Comparison of ENCODE assay signal across 8 mouse cellular contexts in the genomic region with DNA sequence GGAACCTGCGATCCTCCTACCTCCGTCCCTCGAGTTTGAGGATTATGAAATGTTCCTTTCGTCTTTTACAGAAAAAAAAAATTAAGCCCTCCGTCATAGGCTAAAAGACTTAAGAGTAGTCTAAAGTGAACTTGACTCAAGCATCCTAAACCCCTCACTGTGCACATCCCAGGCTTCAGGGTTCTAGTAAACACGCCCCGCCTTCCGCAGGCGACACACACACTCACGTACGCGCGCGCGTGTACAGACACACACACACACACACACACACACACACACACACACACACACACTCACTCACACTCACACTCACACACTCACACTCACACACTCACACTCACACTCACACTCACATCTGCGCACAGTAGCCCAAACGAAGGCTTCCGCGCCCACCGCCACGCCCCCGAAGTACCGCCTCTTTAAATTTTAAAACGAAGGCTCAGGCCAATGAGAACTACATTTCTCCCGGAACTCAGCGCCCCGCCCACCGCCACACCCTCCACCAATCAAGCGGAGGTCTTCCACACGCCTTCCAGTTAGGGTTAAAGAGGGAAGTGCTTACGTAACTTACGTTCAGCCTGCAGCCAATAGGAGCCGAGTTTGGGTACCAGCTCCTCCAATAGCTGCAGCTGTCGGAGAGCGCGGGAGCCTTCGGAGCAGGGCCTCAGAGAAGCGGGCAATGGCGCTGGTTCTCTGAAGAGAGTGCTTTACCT. TPM values are rescaled to one million over a fixed set of nuclear protein-coding genes. Genes with fewer than 3 reads are reported as not detected.
DNase-seq lines count a peak whose midpoint lies in the region; ATAC-seq and TF ChIP-seq lines count a peak whose summit lies in the region.

A gene (plus strand): TSS at position 619 of the 713 bp plus-strand sequence.

- H3K9me3 ChIP-seq in embryonic facial prominence, embryonic 13.5 days, result no peaks in the 10 kb centered on the region
- no peaks in the 10 kb centered on the region for H3K9me3 ChIP-seq in limb, embryonic 12.5 days
- H3K9me3 ChIP-seq in midbrain, embryonic 15.5 days, result no peaks in the 10 kb centered on the region

- ATAC-seq in embryonic facial prominence, embryonic 13.5 days (ENCODE audit: insufficient number of reproducible peaks, insufficient read depth, low FRiP score, low TSS enrichment, low read depth), result peak; percentile 98
- peak; percentile 99 for ATAC-seq in limb, embryonic 12.5 days (ENCODE audit: insufficient number of reproducible peaks, insufficient read depth, low FRiP score, low TSS enrichment, low read depth)
- ATAC-seq in midbrain, embryonic 15.5 days (replicated peaks), result peak; percentile 100

- WGBS in embryonic facial prominence, embryonic 13.5 days, result under 1% methylated on average over 39 of the region's 39 CpGs
- WGBS in kidney, adult 2 months, result under 1% methylated on average over 39 of the region's 39 CpGs
- WGBS in limb, embryonic 12.5 days, result under 1% methylated on average over 39 of the region's 39 CpGs
- WGBS in midbrain, embryonic 15.5 days, result under 1% methylated on average over 39 of the region's 39 CpGs
- 2% methylated on average over 39 of the region's 39 CpGs for WGBS in spleen, adult 2 months

- no peaks in the 10 kb centered on the region for H3K36me3 ChIP-seq in embryonic facial prominence, embryonic 13.5 days
- H3K36me3 ChIP-seq in kidney, adult 2 months (ENCODE audit: control insufficient read depth, insufficient read depth, low read length), result no peaks in the 10 kb centered on the region
- H3K36me3 ChIP-seq in limb, embryonic 12.5 days, result peaks cover 7% of the 10 kb centered on the region; the same call in 1 of the 2 replicates
- H3K36me3 ChIP-seq in midbrain, embryonic 15.5 days (replicated peaks), result no peaks in the 10 kb centered on the region
- H3K36me3 ChIP-seq in spleen, adult 2 months (ENCODE audit: control insufficient read depth, insufficient read depth, low read length), result no peaks in the 10 kb centered on the region

- peak within 1 kb of the TSS; percentile 48 for H3K27ac ChIP-seq in embryonic facial prominence, embryonic 13.5 days
- no peak within 1 kb of the TSS for H3K27ac ChIP-seq in kidney, adult 2 months (ENCODE audit: insufficient read depth, low read depth, low read length)
- H3K27ac ChIP-seq in limb, embryonic 12.5 days, result peak within 1 kb of the TSS; percentile 58
- no peak within 1 kb of the TSS for H3K27ac ChIP-seq in midbrain, embryonic 15.5 days
- H3K27ac ChIP-seq in spleen, adult 2 months (ENCODE audit: insufficient read depth, low read length), result no peak within 1 kb of the TSS

- no peak for TF ChIP-seq CTCF in kidney, adult 2 months (conservative IDR thresholded peaks at IDR 0.05; ENCODE audit: insufficient read depth, insufficient read length, low read depth, low read length)
- no peak for TF ChIP-seq CTCF in spleen, adult 2 months (IDR thresholded peaks at IDR 0.05; ENCODE audit: extremely low read depth, insufficient read depth, insufficient read length, insufficient replicate concordance)

- peak within 1 kb of the TSS; percentile 95 for H3K4me3 ChIP-seq in embryonic facial prominence, embryonic 13.5 days
- peak within 1 kb of the TSS; percentile 73 for H3K4me3 ChIP-seq in kidney, adult 2 months (ENCODE audit: insufficient read depth, low read depth, low read length)
- H3K4me3 ChIP-seq in limb, embryonic 12.5 days (replicated peaks), result peak within 1 kb of the TSS; percentile 92
- peak within 1 kb of the TSS; percentile 66 for H3K4me3 ChIP-seq in midbrain, embryonic 15.5 days
- peak within 1 kb of the TSS; percentile 73 for H3K4me3 ChIP-seq in spleen, adult 2 months (ENCODE audit: extremely low read depth, insufficient read depth, insufficient read length)

- H3K4me2 ChIP-seq in embryonic facial prominence, embryonic 13.5 days, result peak within 1 kb of the TSS; percentile 96
- peak within 1 kb of the TSS; percentile 78 for H3K4me2 ChIP-seq in limb, embryonic 12.5 days
- peak within 1 kb of the TSS; percentile 100 for H3K4me2 ChIP-seq in midbrain, embryonic 15.5 days

- peak within 1 kb of the TSS; percentile 90 for H3K9ac ChIP-seq in embryonic facial prominence, embryonic 13.5 days
- peak within 1 kb of the TSS; percentile 87 for H3K9ac ChIP-seq in limb, embryonic 12.5 days (replicated peaks)
- peak within 1 kb of the TSS; percentile 47 for H3K9ac ChIP-seq in midbrain, embryonic 15.5 days

- H3K27me3 ChIP-seq in embryonic facial prominence, embryonic 13.5 days, result no peaks in the 10 kb centered on the region
- H3K27me3 ChIP-seq in kidney, adult 2 months (replicated peaks; ENCODE audit: control insufficient read depth, insufficient read depth, low read length), result no peaks in the 10 kb centered on the region
- peaks cover 3% of the 10 kb centered on the region; the same call in 1 of the 2 replicates for H3K27me3 ChIP-seq in limb, embryonic 12.5 days
- H3K27me3 ChIP-seq in midbrain, embryonic 15.5 days (replicated peaks), result no peaks in the 10 kb centered on the region
- H3K27me3 ChIP-seq in spleen, adult 2 months (ENCODE audit: control insufficient read depth, insufficient read depth, low read length), result no peaks in the 10 kb centered on the region

- DNase-seq in 3134 (ENCODE audit: extremely low read depth, insufficient read length, low spot score), result peak; percentile 93
- DNase-seq in adrenal gland, postnatal 36 days, result peak; percentile 96 to 98
- peak; percentile 96 to 97 for DNase-seq in heart, adult 18-20 months
- DNase-seq in kidney, adult 2 months, result peak; percentile 99
- DNase-seq in spleen, adult 2 months (ENCODE audit: low read depth in 1 of 2, low spot score in 2 of 2), result peak; percentile 96

- peaks cover 31% of the 10 kb centered on the region for H3K4me1 ChIP-seq in embryonic facial prominence, embryonic 13.5 days
- peaks cover 7% of the 10 kb centered on the region; the same call in 1 of the 2 replicates for H3K4me1 ChIP-seq in kidney, adult 2 months (ENCODE audit: control insufficient read depth, insufficient read depth, low read length)
- peaks cover 28% of the 10 kb centered on the region for H3K4me1 ChIP-seq in limb, embryonic 12.5 days (replicated peaks)
- peaks cover 16% of the 10 kb centered on the region for H3K4me1 ChIP-seq in midbrain, embryonic 15.5 days
- H3K4me1 ChIP-seq in spleen, adult 2 months (ENCODE audit: control insufficient read depth, insufficient read depth, insufficient read length), result peaks cover 3% of the 10 kb centered on the region

- TF ChIP-seq POLR2A in kidney, adult 2 months (IDR thresholded peaks at IDR 0.05; ENCODE audit: low read depth, low read length), result no peak
- TF ChIP-seq POLR2A in spleen, adult 2 months (IDR thresholded peaks at IDR 0.05; ENCODE audit: low read depth, low read length), result no peak

RNA-seq across cellular contexts. Expression of the gene that starts here (rescaled TPM):
- under 1 TPM; 0.49 to 0.50 TPM for total RNA-seq in adrenal gland, postnatal 36 days (2021)
- 10.2 and 10.9 TPM in 2 replicates for polyA plus RNA-seq in embryonic facial prominence, embryonic 13.5 days (2015; fragmentation: Nextera tagmentation; extraction: Ambion mirVana)
- total RNA-seq in heart, adult 18-20 months (2021), result under 1 TPM; 0.10 TPM
- polyA plus RNA-seq in kidney, adult 2 months (2012; rRNA removed), result 0.03 and 0.11 TPM in 2 replicates
- polyA plus RNA-seq in limb, embryonic 12.5 days (2016; fragmentation: Nextera tagmentation; extraction: Ambion mirVana), result 14.2 and 16.6 TPM in 2 replicates
- polyA plus RNA-seq in midbrain, embryonic 15.5 days (2015; fragmentation: Nextera tagmentation; extraction: Ambion mirVana), result 1.5 and 2.2 TPM in 2 replicates
- 1.2 and 1.5 TPM in 2 replicates for polyA plus RNA-seq in spleen, adult 2 months (2012; rRNA removed)

Comparison
In these comparisons a context has a peak if more than half of its experiments do, and no peak if none do; other contexts are left out.
1. Peak in DNase-seq in adrenal gland, postnatal 36 days; RNA of the gene not detected or under 1 TPM.
2. Peak in DNase-seq in heart, adult 18-20 months; RNA of the gene not detected or under 1 TPM.
3. Peak in DNase-seq and H3K4me3 ChIP-seq in kidney, adult 2 months; RNA of the gene not detected or under 1 TPM.
4. H3K27ac ChIP-seq: peak in embryonic facial prominence, embryonic 13.5 days (single experiment) and limb, embryonic 12.5 days (single experiment); none in kidney, adult 2 months (single experiment), midbrain, embryonic 15.5 days (single experiment) and spleen, adult 2 months (single experiment).
5. Peak in every context shown above with its lines, with median percentiles within 50 percentile points of each other: DNase-seq, ATAC-seq, H3K4me2 ChIP-seq, H3K4me3 ChIP-seq and H3K9ac ChIP-seq.